In genomic region chr10:60525081-60525480, GRCm38 (mm10) we compare ENCODE assay signal across 14 mouse cellular contexts.
"Had no signal": no experiment of that assay in that cellular context is flagged by ENCODE, and none has a peak within 500 bp of the region (broad histone marks: within the 10 kb centered on the region; RNA-seq: fewer than 3 reads in every experiment).

No protein-coding gene starts in this region.

- H3K4me1 ChIP-seq: liver, embryonic 15.5 days; neural tube, embryonic 15.5 days had no signal

- H3K9me3 ChIP-seq: limb, embryonic 13.5 days; liver, embryonic 15.5 days; midbrain, embryonic 13.5 days; neural tube, embryonic 15.5 days had no signal

- H3K36me3 ChIP-seq: limb, embryonic 13.5 days; liver, embryonic 15.5 days; midbrain, embryonic 13.5 days; neural tube, embryonic 15.5 days had no signal

- H3K4me2 ChIP-seq: limb, embryonic 13.5 days; liver, embryonic 15.5 days; midbrain, embryonic 13.5 days; neural tube, embryonic 15.5 days had no signal

- H3K27ac ChIP-seq: limb, embryonic 13.5 days; liver, embryonic 15.5 days; midbrain, embryonic 13.5 days; neural tube, embryonic 15.5 days had no signal

- H3K27me3 ChIP-seq: liver, embryonic 15.5 days; neural tube, embryonic 15.5 days had no signal

- ATAC-seq: lung, postnatal 0 days; midbrain, embryonic 13.5 days had no signal

- H3K9ac ChIP-seq: limb, embryonic 13.5 days; liver, embryonic 15.5 days; midbrain, embryonic 13.5 days; neural tube, embryonic 15.5 days had no signal

- DNase-seq: kidney, postnatal 10 days; kidney, postnatal 4 days; left cerebral cortex, postnatal 4 days; lung, adult 2 months; lung, postnatal 36 days; right cerebral cortex, adult 18-20 months; right cerebral cortex, postnatal 25 days; thymus, adult 18-20 months; thymus, postnatal 25 days had no signal

- H3K4me3 ChIP-seq: limb, embryonic 13.5 days; liver, embryonic 15.5 days; midbrain, embryonic 13.5 days; neural tube, embryonic 15.5 days had no signal
